11 mouse cellular contexts compared by ENCODE assay signal in the genomic region with DNA sequence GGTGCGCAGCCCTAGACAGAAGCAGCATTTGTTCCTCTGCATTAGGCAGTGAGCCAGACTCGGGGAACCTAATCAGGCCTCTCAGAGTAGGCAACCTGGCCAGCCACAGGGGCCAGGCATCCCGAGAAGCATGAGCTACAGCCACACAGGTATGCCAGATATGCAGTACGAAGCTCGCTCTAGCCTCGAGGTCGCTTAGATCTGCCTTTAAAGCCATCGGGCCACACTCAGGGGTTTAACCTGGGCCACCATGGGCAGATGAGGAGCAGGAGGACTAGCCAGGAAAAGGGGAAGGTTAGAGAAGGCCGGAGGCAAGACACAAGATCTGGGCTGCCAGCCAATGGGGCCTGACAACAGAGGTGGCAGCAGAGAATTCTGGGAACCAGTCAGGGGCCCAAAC. TPM values are rescaled to one million over a fixed set of nuclear protein-coding genes. Genes with fewer than 3 reads are reported as not detected.
DNase-seq lines count a peak whose midpoint lies in the region; ATAC-seq and TF ChIP-seq lines count a peak whose summit lies in the region.
"Had no signal": no experiment of that assay in that cellular context is flagged by ENCODE, and none has a peak within 500 bp of the region (broad histone marks: within the 10 kb centered on the region; RNA-seq: fewer than 3 reads in every experiment).

No protein-coding gene starts in this region.

- H3K9ac ChIP-seq in heart, embryonic 14.5 days (ENCODE audit: low read length) = peak overlapping the region; percentile 34; the same call in 1 of the 2 replicates
- H3K9ac ChIP-seq: forebrain, postnatal 0 days had no signal

- H3K4me1 ChIP-seq in heart, embryonic 14.5 days (ENCODE audit: control insufficient read depth in 2 of 2, insufficient read depth in 2 of 2, low read length in 2 of 2) = peaks cover 44 to 73% of the 10 kb centered on the region in 2 experiments

- TF ChIP-seq CTCF in layer of hippocampus, adult 2 months (conservative IDR thresholded peaks at IDR 0.05) = no peak

- no peak for DNase-seq in layer of hippocampus, adult 2 months (ENCODE audit: low spot score in 2 of 2)
- no peak for DNase-seq in layer of hippocampus, adult 8-10 months (ENCODE audit: low spot score in 2 of 2)
- peak; percentile 73 for DNase-seq in cerebellum, adult 9-10 months
- peak; percentile 61 for DNase-seq in lung, postnatal 36 days
- DNase-seq in Muller cell, postnatal 12 days (ENCODE audit: inconsistent ontology term) = no peak
- DNase-seq in urinary bladder, postnatal 14 days (ENCODE audit: low spot score) = no peak
- no peak for DNase-seq in thymus, postnatal 36 days
- DNase-seq: forebrain, postnatal 0 days; thymus, postnatal 25 days had no signal

- H3K9me3 ChIP-seq in heart, embryonic 14.5 days (ENCODE audit: control insufficient read depth, low read length) = no peaks in the 10 kb centered on the region
- H3K9me3 ChIP-seq: megakaryocyte, embryonic 14.5 days had no signal

- H3K36me3 ChIP-seq in heart, embryonic 14.5 days (ENCODE audit: control insufficient read depth, insufficient read depth, low read length) = peaks cover 35% of the 10 kb centered on the region

- H3K27ac ChIP-seq in layer of hippocampus, adult 2 months = peak overlapping the region; percentile 59; the same call in 1 of the 2 replicates
- peak overlapping the region; percentile 75 to 83 for H3K27ac ChIP-seq in heart, embryonic 14.5 days (replicated peaks in 1 of 2; ENCODE audit: control insufficient read depth in 1 of 2, insufficient read depth in 1 of 2, low read depth in 2 of 2, low read length in 2 of 2)

- H3K4me3 ChIP-seq in layer of hippocampus, adult 2 months = no peak overlapping the region
- no peak overlapping the region for H3K4me3 ChIP-seq in heart, embryonic 14.5 days (ENCODE audit: control insufficient read depth in 1 of 2, insufficient read depth in 1 of 2, low read depth in 1 of 2, low read length in 2 of 2)
- H3K4me3 ChIP-seq: megakaryocyte, embryonic 14.5 days had no signal

- peak; percentile 43; the same call in 1 of the 2 replicates for ATAC-seq in heart, embryonic 14.5 days (ENCODE audit: insufficient number of reproducible peaks, insufficient read depth, low FRiP score, low read depth)
- ATAC-seq: forebrain, postnatal 0 days had no signal

- WGBS in heart, embryonic 14.5 days = 33% methylated on average over 9 of the region's 9 CpGs

- peak overlapping the region; percentile 27; the same call in 1 of the 2 replicates for H3K4me2 ChIP-seq in heart, embryonic 14.5 days (ENCODE audit: low read length)

- H3K27me3 ChIP-seq in heart, embryonic 14.5 days (ENCODE audit: control insufficient read depth, insufficient read depth, low read length) = no peaks in the 10 kb centered on the region
- H3K27me3 ChIP-seq: megakaryocyte, embryonic 14.5 days had no signal

RNA-seq across cellular contexts. Expression of gene Xpnpep1, which starts 22.1 kb away (rescaled TPM):
- 10 to 100 TPM; 78.7 to 82.9 TPM for total RNA-seq in layer of hippocampus, adult 2 months (2021)
- total RNA-seq in layer of hippocampus, adult 8-10 months (2022) = 10 to 100 TPM; 72.1 to 84.8 (median 73.6) TPM
- polyA plus RNA-seq in heart, embryonic 14.5 days (2014; fragmentation: Nextera tagmentation; extraction: Ambion mirVana) = 151 and 159 TPM in 2 replicates

Comparison
In these comparisons a context has a peak if more than half of its experiments do, and no peak if none do; other contexts are left out.
1. DNase-seq: peak in cerebellum, adult 9-10 months (single experiment) and lung, postnatal 36 days (single experiment); none in layer of hippocampus, adult 2 months (0 of 2), layer of hippocampus, adult 8-10 months (0 of 2), Muller cell, postnatal 12 days (single experiment), urinary bladder, postnatal 14 days (single experiment) and thymus, postnatal 36 days (0 of 2).